Mouse (Mus musculus) CH12.LX (cell line): ENCODE data around the gene Foxp1. TPM values are rescaled to one million over a fixed set of nuclear protein-coding genes. Genes with fewer than 3 reads are reported as not detected.

Experiments used
- DNase-seq: peaks from one replicate; pipeline ENCODE4 v3.0.0-alpha.2; 2013; ENCODE audit errors: extremely low read depth
- H3K27ac ChIP-seq: 2 replicates; pipeline ENCODE4 v1.5.1; 2012; ENCODE audit warnings: low read depth, mild to moderate bottlenecking, control low read depth, moderate library complexity; ENCODE audit not compliant: insufficient read depth
- H3K27me3 ChIP-seq: replicated peaks from 2 replicates; pipeline ENCODE3; 2012; ENCODE audit warnings: inconsistent platforms
- H3K36me3 ChIP-seq, 2 experiments: replicated peaks in 1 of 2; 2 replicates each; pipeline versions ENCODE3 to v1.6.1; 2012; ENCODE audit warnings: inconsistent platforms in 1 of 2, low read length in 1 of 2, mild to moderate bottlenecking in 1 of 2, mixed read lengths in 1 of 2, moderate library complexity in 1 of 2; ENCODE audit not compliant: control insufficient read depth in 1 of 2, insufficient read depth in 1 of 2
- H3K4me1 ChIP-seq, 2 experiments: 2 replicates each; pipeline ENCODE4 v1.6.1; 2012; ENCODE audit warnings: inconsistent platforms in 1 of 2, moderate library complexity in 1 of 2; ENCODE audit not compliant: insufficient read depth in 2 of 2, control insufficient read depth in 1 of 2
- H3K4me2 ChIP-seq: 2 replicates; pipeline ENCODE4 v1.6.1; 2012; ENCODE audit warnings: low read depth, mild to moderate bottlenecking, control low read depth; ENCODE audit not compliant: poor library complexity, insufficient read depth, severe bottlenecking
- H3K4me3 ChIP-seq, 3 experiments: fragments of 150-350 bp in 1 of 3; sonication (generic) in 1 of 3; replicated peaks in 1 of 3; 2 replicates each; pipeline versions ENCODE3 to v1.5.1; 2011 to 2012; ENCODE audit warnings: low read depth in 2 of 3, low read length in 2 of 3, mild to moderate bottlenecking in 2 of 3, moderate library complexity in 2 of 3, control low read depth in 1 of 3, improper control_type of control experiment in 1 of 3, inconsistent platforms in 1 of 3, mixed read lengths in 1 of 3; ENCODE audit not compliant: poor library complexity in 1 of 3
- H3K79me2 ChIP-seq: replicated peaks from 2 replicates; pipeline ENCODE4 v1.6.1; 2012; ENCODE audit warnings: mild to moderate bottlenecking, moderate library complexity; ENCODE audit not compliant: control insufficient read depth, poor library complexity, insufficient read depth, severe bottlenecking; ENCODE audit errors: extremely low read depth
- H3K9ac ChIP-seq: 2 replicates; pipeline ENCODE4 v1.6.1; 2012; ENCODE audit warnings: low read depth, mild to moderate bottlenecking, control low read depth, moderate library complexity; ENCODE audit not compliant: insufficient read depth
- H3K9me3 ChIP-seq: replicated peaks from 2 replicates; pipeline ENCODE3; 2012; ENCODE audit warnings: low read length, inconsistent platforms, mixed read lengths
- BHLHE40 ChIP-seq: IDR thresholded peaks from 2 replicates; pipeline ENCODE4 v1.6.1; 2011; ENCODE audit warnings: mild to moderate bottlenecking, low read depth, low read length, improper control_type of control experiment
- CHD1 ChIP-seq: IDR thresholded peaks from 2 replicates; pipeline ENCODE4 v1.6.1; 2012; ENCODE audit warnings: low read depth, low read length, improper control_type of control experiment, inconsistent platforms
- CTCF ChIP-seq, 2 experiments: IDR thresholded peaks in 1 of 2; conservative IDR thresholded peaks in 1 of 2; 2 replicates each; pipeline ENCODE4 v1.5.1; 2011 to 2012; ENCODE audit warnings: low read depth in 2 of 2, low read length in 2 of 2, improper control_type of control experiment in 1 of 2, inconsistent platforms in 1 of 2, mild to moderate bottlenecking in 1 of 2, moderate library complexity in 1 of 2
- E2F4 ChIP-seq: IDR thresholded peaks from 2 replicates; pipeline ENCODE4 v1.6.1; 2011; ENCODE audit warnings: low read depth, low read length, improper control_type of control experiment; ENCODE audit not compliant: insufficient replicate concordance
- ETS1 ChIP-seq: conservative IDR thresholded peaks from 2 replicates; pipeline ENCODE4 v1.6.1; 2012; ENCODE audit warnings: low read depth, mild to moderate bottlenecking, inconsistent platforms, low read length, improper control_type of control experiment, moderate library complexity
- IRF4 ChIP-seq: IDR thresholded peaks from 2 replicates; pipeline ENCODE4 v1.6.1; 2014; ENCODE audit warnings: low read depth, mild to moderate bottlenecking, inconsistent platforms, low read length, improper control_type of control experiment
- JUN ChIP-seq: IDR thresholded peaks from 2 replicates; pipeline ENCODE4 v1.6.1; 2011; ENCODE audit warnings: low read depth, mild to moderate bottlenecking, low read length, improper control_type of control experiment, moderate library complexity; ENCODE audit not compliant: insufficient read depth
- MAFK ChIP-seq: IDR thresholded peaks from 2 replicates; pipeline ENCODE4 v1.6.1; 2011; ENCODE audit warnings: low read length, improper control_type of control experiment; ENCODE audit not compliant: insufficient replicate concordance
- MAX ChIP-seq: IDR thresholded peaks from 2 replicates; pipeline ENCODE4 v1.6.1; 2011; ENCODE audit warnings: low read length, improper control_type of control experiment
- MEF2A ChIP-seq: IDR thresholded peaks from 2 replicates; pipeline ENCODE4 v1.6.1; 2014; ENCODE audit warnings: low read depth, mild to moderate bottlenecking, inconsistent platforms, low read length, improper control_type of control experiment, borderline replicate concordance
- PAX5 ChIP-seq: IDR thresholded peaks from 2 replicates; pipeline ENCODE4 v1.6.1; 2012; ENCODE audit warnings: low read length, inconsistent platforms, mixed read lengths
- POLR2A ChIP-seq: IDR thresholded peaks from 2 replicates; pipeline ENCODE4 v1.6.1; 2011; ENCODE audit warnings: low read depth, mild to moderate bottlenecking, improper control_type of control experiment, low read length
- POLR2AphosphoS2 ChIP-seq: IDR thresholded peaks from 2 replicates; pipeline ENCODE4 v1.6.1; 2011; ENCODE audit warnings: low read depth, low read length, improper control_type of control experiment
- RAD21 ChIP-seq: IDR thresholded peaks from 2 replicates; pipeline ENCODE4 v1.6.1; 2011; ENCODE audit warnings: low read depth, mild to moderate bottlenecking, low read length, improper control_type of control experiment, moderate library complexity
- SIN3A ChIP-seq: IDR thresholded peaks from 2 replicates; pipeline ENCODE4 v1.6.1; 2012; ENCODE audit warnings: low read length, improper control_type of control experiment, inconsistent platforms
- TBP ChIP-seq: conservative IDR thresholded peaks from 2 replicates; pipeline ENCODE4 v1.6.1; 2011; ENCODE audit warnings: low read depth, low read length, improper control_type of control experiment
- UBTF ChIP-seq: IDR thresholded peaks from 2 replicates; pipeline ENCODE4 v1.6.1; 2012; ENCODE audit warnings: low read depth, mild to moderate bottlenecking, inconsistent platforms, low read length, improper control_type of control experiment, moderate library complexity
- ZMIZ1 ChIP-seq: IDR thresholded peaks from 2 replicates; pipeline ENCODE4 v1.6.1; 2012; ENCODE audit warnings: low read depth, mild to moderate bottlenecking, inconsistent platforms, low read length, improper control_type of control experiment
- ZNF384 ChIP-seq: IDR thresholded peaks from 2 replicates; pipeline ENCODE4 v1.6.1; 2012; ENCODE audit warnings: low read depth, low read length, improper control_type of control experiment, inconsistent platforms
- dilution Hi-C: fragments of 300-500 bp; cut with MboI; formaldehyde crosslinking; loops from 2 replicates; pipeline ENCODE4 v1.14.3; 2020; ENCODE audit warnings: low sequenced_read_pairs; ENCODE audit not compliant: extremely low pct_unique_long_range_greater_than_20kb, extremely low pct_ligation_motif_present
- in situ Hi-C: fragments of 300-500 bp; cut with MboI; formaldehyde crosslinking; loops from 3 replicates; pipeline ENCODE4 v1.14.3; 2019; ENCODE audit warnings: low sequenced_read_pairs, low pct_ligation_motif_present, low pct_unique_long_range_greater_than_20kb, mixed read lengths
- polyA plus RNA-seq: library from polyadenylated mRNA; unstranded; fragments of >175 nt; gene quantifications from 2 replicates; pipeline ENCODE4 v1.2.1, GENCODE M21; 2012; ENCODE audit warnings: low read depth; ENCODE audit not compliant: insufficient read length
- total RNA-seq, 2 experiments: library from RNA; depleted of rRNA; stranded (reverse); fragments of 300-350 nt in 1 of 2; fragments of >200 nt in 1 of 2; gene quantifications; 2 replicates each; pipeline ENCODE4 v1.2.3; 2012 to 2014

The Foxp1 gene
- total and polyA plus RNA-seq, 3 experiments = 66.5 to 105 (median 87.4) TPM

- no peak for TF ChIP-seq PAX5
- no peak for TF ChIP-seq TBP
- TF ChIP-seq CHD1 = no peak
- TF ChIP-seq ZMIZ1 = no peak
- TF ChIP-seq UBTF = no peak
- TF ChIP-seq SIN3A = no peak
- no peak for TF ChIP-seq E2F4
- no peak for TF ChIP-seq MAX
- no peak for TF ChIP-seq JUN
- no peak for TF ChIP-seq ETS1
- TF ChIP-seq ZNF384 = no peak
- no peak for TF ChIP-seq POLR2A
- no peak for TF ChIP-seq RAD21
- TF ChIP-seq MAFK = no peak
- no peak for TF ChIP-seq POLR2AphosphoS2
- no peak for TF ChIP-seq IRF4
- TF ChIP-seq MEF2A = no peak
- TF ChIP-seq, all 38 proteins: peak for 0
- H3K36me3 ChIP-seq = peaks cover 0 to 4% of the 10 kb centered on the region in 2 experiments
- no peak for DNase-seq
- H3K79me2 ChIP-seq = no peaks in the 10 kb centered on the region; the same call in 1 of the 2 replicates
- no peak overlapping the region for H3K27ac ChIP-seq
- in situ Hi-C loops = loop anchor here (10.0 kb wide), 1 partner anchor 179 kb away; no protein-coding TSS in a partner anchor
- no peaks in the 10 kb centered on the region for H3K9me3 ChIP-seq
- no peak overlapping the region for H3K4me3 ChIP-seq
- H3K9ac ChIP-seq = no peak overlapping the region
- peaks cover 36 to 70% of the 10 kb centered on the region in 2 experiments for H3K4me1 ChIP-seq
- dilution Hi-C loops = no loop called here
- no peaks in the 10 kb centered on the region for H3K27me3 ChIP-seq
- no peak overlapping the region for H3K4me2 ChIP-seq
Measured at GRCm38 (mm10) chr6:99276297-99276653, 246.2 kb downstream of the Foxp1 start.

DNA sequence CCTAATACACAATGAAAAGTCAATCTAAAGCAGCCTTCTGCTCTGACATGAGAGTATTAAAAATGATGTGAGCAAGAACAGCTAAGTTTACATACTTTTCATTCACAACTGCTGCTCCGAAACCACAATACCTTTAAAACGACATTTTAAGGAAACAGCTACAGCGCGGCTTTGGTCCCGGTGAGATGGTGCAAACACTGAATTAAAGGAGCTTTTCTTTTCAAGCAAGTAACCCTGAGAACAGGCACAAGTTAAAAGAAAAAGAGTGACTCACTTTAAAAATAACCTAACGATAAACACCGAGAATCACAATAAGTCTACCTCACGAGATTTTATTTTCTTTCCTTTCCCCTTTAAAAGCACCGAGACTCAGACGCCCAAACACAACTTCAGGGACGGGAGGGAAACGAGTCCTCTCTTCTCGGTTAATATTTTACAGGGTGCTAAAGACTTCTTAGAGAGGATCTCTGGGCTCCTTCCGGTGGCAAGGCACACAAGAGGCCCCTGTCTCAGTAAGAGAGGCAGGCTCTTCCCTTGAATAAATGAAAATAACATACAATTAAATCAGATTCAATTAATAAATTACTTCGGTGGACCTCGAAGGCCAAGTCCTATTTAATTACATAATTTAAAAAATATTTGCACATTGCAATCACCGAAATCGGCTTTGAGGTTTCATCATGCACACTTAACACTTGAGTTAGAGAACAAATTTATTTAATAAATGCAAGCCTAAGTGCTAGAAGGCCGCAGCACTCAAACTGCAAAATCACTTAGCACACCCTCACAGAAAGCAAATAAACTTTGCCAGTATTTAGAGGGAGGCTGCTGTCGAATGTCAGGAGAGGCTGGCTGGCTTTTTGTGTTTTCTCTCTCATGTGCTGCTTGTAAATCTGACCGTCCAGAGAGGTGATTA is 246.9 kb downstream of the Foxp1 start:
- no peaks in the 10 kb centered on the region for H3K27me3 ChIP-seq
- H3K4me2 ChIP-seq = peak overlapping the region; percentile 37; the same call in 1 of the 2 replicates
- DNase-seq = no peak
- no peak overlapping the region for H3K4me3 ChIP-seq
- in situ Hi-C loops (loop anchor here (10.0 kb wide), 1 partner anchor 179 kb away; no protein-coding TSS in a partner anchor), dilution Hi-C loops (no loop called here)
- H3K79me2 ChIP-seq = no peaks in the 10 kb centered on the region; the same call in 1 of the 2 replicates
- H3K9ac ChIP-seq = no peak overlapping the region; the same call in 1 of the 2 replicates
- H3K36me3 ChIP-seq = peaks cover 0 to 4% of the 10 kb centered on the region in 2 experiments
- H3K9me3 ChIP-seq = no peaks in the 10 kb centered on the region
- peaks cover 39 to 70% of the 10 kb centered on the region in 2 experiments for H3K4me1 ChIP-seq
- no peak overlapping the region for H3K27ac ChIP-seq
- TF ChIP-seq RAD21 (no peak), ETS1 (no peak), CTCF (conservative IDR thresholded peaks at IDR 0.05 in 1 of 2, IDR thresholded peaks at IDR 0.05 in 1 of 2; ENCODE audit: low read depth in 2 of 2, low read length in 2 of 2) (no peak), CHD1 (peak; percentile 10; the same call in 1 of the 2 replicates), BHLHE40 (no peak)
